Mouse (Mus musculus) urinary bladder, postnatal 25 days (tissue): ENCODE data around the gene Ferd3l.

Source experiments
- DNase-seq: peaks from one replicate; pipeline ENCODE4 v3.0.0; 2022; ENCODE audit warnings: low spot score

The Ferd3l gene

DNA sequence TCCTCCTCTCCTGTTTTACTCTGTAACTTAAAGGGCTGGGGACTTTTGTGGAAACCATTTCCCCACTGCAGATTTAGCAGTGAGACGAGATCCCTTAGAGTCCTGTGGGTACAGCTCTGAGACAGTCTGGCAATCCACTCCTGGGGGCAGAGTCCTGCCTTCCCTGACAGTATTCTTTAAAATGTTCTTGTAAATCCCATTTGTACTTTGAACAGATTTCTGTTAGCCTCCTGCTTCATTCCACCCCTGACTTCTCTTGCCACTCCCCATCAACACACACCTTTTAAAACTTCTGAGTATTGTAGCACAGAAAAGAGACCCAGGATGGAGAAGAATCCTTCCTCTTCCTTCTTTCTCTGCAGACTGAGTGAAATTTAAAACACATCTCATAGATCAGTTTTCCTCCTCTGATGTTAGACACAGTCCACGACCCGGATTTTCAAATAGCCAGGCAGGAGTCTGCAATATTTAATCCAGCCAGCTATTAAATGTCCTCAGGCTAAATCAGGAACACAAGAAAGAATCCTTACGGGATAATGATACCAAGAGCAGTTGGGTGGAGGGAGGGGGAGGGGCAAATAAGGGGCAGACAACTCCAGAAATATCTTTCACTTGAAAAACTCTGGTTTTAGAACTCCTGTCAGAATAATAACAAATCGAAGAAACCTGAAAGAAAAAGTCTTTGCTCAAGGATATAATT is 37.6 kb downstream of the Ferd3l start:
- no peak for DNase-seq

DNA sequence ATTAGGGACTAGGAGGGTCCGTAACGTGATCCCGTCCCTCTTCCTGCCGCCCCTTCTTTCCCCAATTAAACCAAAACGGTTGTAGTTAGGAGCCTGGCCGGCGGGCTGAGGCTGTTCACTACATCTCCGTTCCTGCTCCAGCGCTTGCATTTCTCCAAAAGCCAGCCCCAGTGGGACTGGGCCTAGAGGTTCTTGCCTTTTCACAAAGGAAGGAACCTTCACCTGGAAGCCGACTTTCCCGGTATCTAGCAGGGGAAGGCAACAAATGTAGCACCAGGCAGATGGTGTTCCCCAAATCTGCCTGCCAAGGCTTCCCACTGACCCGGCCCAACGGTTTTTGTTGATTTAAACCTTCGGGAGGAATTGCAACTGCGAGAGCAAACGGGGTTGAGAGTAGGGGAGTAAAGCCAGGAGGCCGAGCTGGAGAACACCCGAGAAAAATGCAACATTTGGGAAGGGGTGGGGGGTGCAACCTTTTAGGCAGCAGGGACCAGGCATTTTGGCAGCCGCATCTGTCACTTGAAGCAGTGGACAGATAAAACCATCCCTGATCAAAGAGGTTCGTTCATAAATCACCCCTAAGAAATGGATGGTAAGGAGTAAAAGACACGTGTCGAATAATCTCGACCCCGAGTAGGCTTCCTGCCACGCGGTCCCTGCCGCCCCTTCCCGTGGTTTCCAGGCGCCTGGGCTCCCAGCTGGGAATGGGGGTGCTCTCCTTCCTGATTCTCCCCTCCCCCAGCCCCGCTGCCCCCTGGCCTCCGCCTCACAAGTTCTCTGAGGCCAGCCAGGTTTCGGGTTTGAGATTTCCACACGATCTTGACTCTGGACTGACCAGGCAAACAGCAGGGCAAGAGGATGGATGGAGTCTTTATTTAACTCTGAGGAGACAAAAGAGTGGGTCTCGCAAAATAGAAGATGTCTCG is 38.5 kb downstream of the Ferd3l start:
- no peak for DNase-seq

DNA sequence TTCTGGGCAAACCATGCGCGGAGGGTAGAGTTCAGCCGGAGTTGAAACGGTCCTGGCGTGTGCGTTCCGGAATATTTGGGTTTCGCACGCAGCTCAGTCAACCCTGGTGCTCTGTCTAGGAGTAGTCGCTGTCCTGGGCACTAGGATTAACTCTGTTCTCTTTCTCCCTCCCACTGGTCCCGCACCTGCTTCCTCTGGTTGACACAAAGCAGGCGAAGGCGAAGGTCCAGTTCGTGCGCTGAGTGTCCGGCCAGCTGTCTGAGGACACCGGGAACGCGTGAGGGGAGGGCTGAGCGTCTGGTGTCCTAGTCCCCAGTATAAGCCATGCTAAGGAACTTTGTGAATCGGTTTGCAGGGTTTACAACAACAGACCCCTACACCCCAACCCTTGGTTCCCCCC is 39.3 kb downstream of the Ferd3l start:
- no peak for DNase-seq

DNA sequence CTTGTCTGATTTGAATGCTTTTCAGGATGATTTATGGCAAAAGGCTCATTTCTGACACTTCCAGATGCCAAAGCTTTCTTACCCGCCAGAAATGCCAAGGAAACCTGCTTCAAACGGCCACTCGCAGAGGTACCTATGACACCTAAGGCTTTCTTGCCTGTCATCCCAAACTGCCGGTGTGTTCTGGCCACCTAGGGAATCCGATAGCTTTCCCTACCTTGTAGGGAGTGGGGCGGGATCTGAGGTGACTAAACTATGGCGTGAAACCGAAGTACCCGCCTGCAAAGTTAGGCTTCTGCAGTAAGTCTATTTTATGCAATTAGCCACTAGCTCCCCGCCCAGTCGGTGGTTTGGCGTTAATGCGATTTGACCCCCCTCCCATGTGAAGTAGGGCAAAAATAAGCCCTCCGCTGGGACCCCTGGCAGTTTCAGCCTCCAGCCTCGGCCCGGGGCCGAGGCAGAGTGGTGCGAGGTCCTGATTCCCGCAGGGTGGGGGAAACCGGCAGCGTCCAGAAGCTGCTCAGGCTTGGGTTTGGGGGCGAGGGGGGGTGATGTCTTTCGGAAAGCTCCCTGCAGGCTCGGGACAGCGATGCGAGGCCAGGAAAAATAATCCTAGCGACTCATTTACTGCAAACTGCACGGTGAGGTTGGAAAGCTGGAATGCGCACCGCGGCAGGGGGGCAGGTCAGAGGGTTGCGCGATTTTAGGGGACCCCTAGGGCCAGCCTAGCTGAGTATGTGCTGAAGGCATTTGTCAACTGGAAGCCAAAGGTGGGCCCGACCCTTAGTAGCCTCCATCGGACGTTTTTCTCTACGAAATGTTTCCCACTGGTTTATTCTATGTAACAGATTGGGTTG is 40.0 kb downstream of the Ferd3l start:
- no peak for DNase-seq

DNA sequence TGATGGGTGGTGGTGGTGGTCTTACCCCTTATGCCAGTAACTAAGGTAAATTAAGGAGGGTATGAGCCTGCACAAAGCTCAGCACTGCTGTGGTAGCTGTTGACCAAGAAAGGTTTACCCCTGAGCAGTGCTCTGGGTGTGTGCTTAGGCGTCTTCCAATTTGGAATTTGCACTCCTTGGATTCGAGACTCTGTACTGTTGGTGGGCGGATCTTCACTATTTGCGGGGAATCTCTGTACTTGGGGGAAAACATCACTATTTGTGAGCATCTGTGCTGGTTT is 40.6 kb downstream of the Ferd3l start:
- no peak for DNase-seq
